Mouse (Mus musculus) cortical plate, adult 2 months (tissue): ENCODE measurements around the gene Acvr2a. TPM values are rescaled to one million over a fixed set of nuclear protein-coding genes. Genes with fewer than 3 reads are reported as not detected.

Experiments used
- H3K27ac ChIP-seq: fragments of 200-500 bp; 2 replicates; pipeline ENCODE4 v1.5.1; 2012; ENCODE audit warnings: low read length, control low read depth, inconsistent platforms; ENCODE audit not compliant: insufficient read depth
- H3K4me1 ChIP-seq: fragments of 200-500 bp; 2 replicates; pipeline ENCODE4 v1.6.1; 2011; ENCODE audit warnings: low read length; ENCODE audit not compliant: control insufficient read depth, insufficient read depth
- H3K4me3 ChIP-seq: fragments of 200-500 bp; 2 replicates; pipeline ENCODE4 v1.5.1; 2011; ENCODE audit warnings: mild to moderate bottlenecking, low read length, control low read depth; ENCODE audit not compliant: insufficient read depth
- CTCF ChIP-seq: fragments of 200-500 bp; IDR thresholded peaks from 2 replicates; pipeline ENCODE4 v1.5.1; 2011; ENCODE audit warnings: mild to moderate bottlenecking, control low read depth, low read length; ENCODE audit not compliant: insufficient read depth; ENCODE audit errors: extremely low read depth
- POLR2A ChIP-seq: fragments of 200-500 bp; IDR thresholded peaks from 2 replicates; pipeline ENCODE4 v1.6.1; 2011; ENCODE audit warnings: mild to moderate bottlenecking, low read length, control low read depth; ENCODE audit not compliant: insufficient read depth; ENCODE audit errors: extremely low read depth
- polyA plus RNA-seq: library from polyadenylated mRNA; depleted of rRNA; stranded (reverse); fragments of >200 nt; gene quantifications from 2 replicates; pipeline ENCODE4 v1.2.3, GENCODE M21; 2012; rRNA removed

The Acvr2a gene
- polyA plus RNA-seq, 1 experiment: 20.1 TPM

GRCm38 (mm10) chr2:48950316-48950880 is 136.5 kb downstream of the Acvr2a start:
- peak overlapping the region; percentile 31; the same call in 1 of the 2 replicates for H3K27ac ChIP-seq
- H3K4me3 ChIP-seq: peak overlapping the region; percentile 99
- TF ChIP-seq POLR2A: no peak
- TF ChIP-seq CTCF: no peak
- 0 out of 2 replicates have a peak, but pooled peaks cover 1% of the 10 kb centered on the region for H3K4me1 ChIP-seq

Other genes with a start within 250 kb of the Acvr2a start
- 29.9 and 30.3 TPM in 2 replicates for gene Mbd5, start 135.4 kb downstream of the Acvr2a start, polyA plus RNA-seq
- 69.0 and 74.4 TPM in 2 replicates for gene Orc4, start 136.2 kb downstream of the Acvr2a start, polyA plus RNA-seq